Mouse (Mus musculus): ENCODE results near the gene Areg. TPM values are rescaled to one million over a fixed set of nuclear protein-coding genes. Genes with fewer than 3 reads are reported as not detected.

Gene Areg
- polyA plus RNA-seq, 1 experiment = 12.1 TPM

DNA sequence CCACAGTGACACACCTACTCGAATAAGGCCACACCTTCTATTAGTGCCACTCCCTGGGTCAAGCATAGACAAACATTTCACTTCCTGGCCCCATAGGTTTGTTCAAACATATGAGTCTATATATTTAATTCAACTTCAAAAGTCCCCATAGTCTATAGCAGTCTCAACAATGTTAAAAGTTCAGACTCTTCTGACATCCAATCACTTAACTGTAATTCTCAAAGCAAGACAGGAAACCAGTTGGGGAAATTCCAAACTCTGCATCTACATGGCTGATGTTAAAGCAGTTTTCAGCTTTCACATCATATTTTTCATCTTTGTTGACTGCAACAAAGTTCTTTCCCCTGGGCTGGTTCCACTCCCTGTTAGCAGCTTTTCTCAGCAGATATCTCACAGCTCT is 12.8 kb upstream of the Areg start:
- TF ChIP-seq CTCF (IDR thresholded peaks at IDR 0.05; ENCODE audit: extremely low read depth, insufficient read length, insufficient replicate concordance, low read depth, low read length) (no peak), POLR2A (IDR thresholded peaks at IDR 0.05; ENCODE audit: low read depth, low read length) (no peak)
- no peaks in the 10 kb centered on the region for H3K36me3 ChIP-seq (ENCODE audit: control insufficient read depth, insufficient read depth, low read length)
- H3K4me1 ChIP-seq (ENCODE audit: control insufficient read depth, insufficient read depth, insufficient read length, low read length) = peaks cover 2% of the 10 kb centered on the region; the same call in 1 of the 2 replicates
- no peak overlapping the region for H3K27ac ChIP-seq (ENCODE audit: insufficient read depth, low read depth, low read length)
- H3K4me3 ChIP-seq (ENCODE audit: low read depth, low read length) = no peak overlapping the region
- 69% methylated on average over 1 of the region's 1 CpGs for WGBS
- no peaks in the 10 kb centered on the region for H3K27me3 ChIP-seq (ENCODE audit: control insufficient read depth, insufficient read depth, low read length)

DNA sequence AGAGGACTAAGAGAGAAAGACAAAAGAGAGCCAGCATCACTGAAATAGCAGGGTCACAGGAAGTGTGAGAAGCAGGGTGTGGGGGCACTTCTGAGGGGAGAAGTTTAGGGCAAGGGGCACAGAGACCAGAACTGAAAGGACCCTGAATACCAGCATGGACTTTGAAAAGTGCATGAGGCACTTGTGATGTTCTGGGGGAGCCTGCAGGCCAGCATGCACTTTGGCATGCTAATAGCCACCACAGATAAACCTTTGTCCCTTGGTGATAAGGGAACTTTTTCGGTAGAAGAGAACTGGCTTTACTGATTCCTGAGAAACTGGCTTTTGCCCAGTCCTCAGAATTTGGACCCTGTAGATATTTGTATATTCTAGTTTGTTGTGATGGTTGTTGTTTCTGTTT is 4.4 kb upstream of the Areg start:
- no peak for TF ChIP-seq POLR2A (IDR thresholded peaks at IDR 0.05; ENCODE audit: low read depth, low read length)
- TF ChIP-seq CTCF (IDR thresholded peaks at IDR 0.05; ENCODE audit: extremely low read depth, insufficient read length, insufficient replicate concordance, low read depth, low read length) = no peak
- no peaks in the 10 kb centered on the region for H3K27me3 ChIP-seq (ENCODE audit: control insufficient read depth, insufficient read depth, low read length)
- 11% methylated on average over 1 of the region's 1 CpGs for WGBS
- H3K4me3 ChIP-seq (ENCODE audit: low read depth, low read length) = no peak overlapping the region
- no peaks in the 10 kb centered on the region for H3K36me3 ChIP-seq (ENCODE audit: control insufficient read depth, insufficient read depth, low read length)
- peaks cover 2% of the 10 kb centered on the region; the same call in 1 of the 2 replicates for H3K4me1 ChIP-seq (ENCODE audit: control insufficient read depth, insufficient read depth, insufficient read length, low read length)
- no peak overlapping the region for H3K27ac ChIP-seq (ENCODE audit: insufficient read depth, low read depth, low read length)

DNA sequence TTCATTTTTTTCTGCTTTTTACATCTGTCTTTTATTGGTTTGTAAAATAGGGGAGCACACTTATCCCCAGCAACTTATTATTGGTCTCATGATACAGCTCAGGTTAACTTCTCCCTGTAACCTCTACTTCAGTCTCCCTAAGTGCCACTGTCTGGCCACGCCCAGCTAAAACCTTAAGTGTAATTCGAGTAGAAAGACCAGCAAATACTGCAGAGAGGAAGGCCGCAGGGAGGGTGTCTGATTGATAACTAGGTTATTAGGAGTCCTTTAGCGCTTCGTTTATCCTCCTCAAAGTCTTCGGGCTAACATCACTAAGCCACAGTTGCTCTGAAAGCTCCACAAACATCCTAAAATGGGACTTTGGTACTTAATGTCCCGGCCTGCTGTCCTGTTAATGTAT is 429 bp upstream of the Areg start:
- Histone ChIP-seq H3K27me3 (ENCODE audit: control insufficient read depth, insufficient read depth, low read length) (no peaks in the 10 kb centered on the region), H3K4me1 (ENCODE audit: control insufficient read depth, insufficient read depth, insufficient read length, low read length) (peaks cover 2% of the 10 kb centered on the region; the same call in 1 of the 2 replicates), H3K4me3 (ENCODE audit: low read depth, low read length) (peak overlapping the region; percentile 73), H3K27ac (ENCODE audit: insufficient read depth, low read depth, low read length) (no peak overlapping the region), H3K36me3 (ENCODE audit: control insufficient read depth, insufficient read depth, low read length) (peaks cover 1% of the 10 kb centered on the region; the same call in 1 of the 2 replicates)
- TF ChIP-seq POLR2A (IDR thresholded peaks at IDR 0.05; ENCODE audit: low read depth, low read length) (no peak), CTCF (IDR thresholded peaks at IDR 0.05; ENCODE audit: extremely low read depth, insufficient read length, insufficient replicate concordance, low read depth, low read length) (no peak)
- WGBS = 13% methylated on average over 7 of the region's 7 CpGs

DNA sequence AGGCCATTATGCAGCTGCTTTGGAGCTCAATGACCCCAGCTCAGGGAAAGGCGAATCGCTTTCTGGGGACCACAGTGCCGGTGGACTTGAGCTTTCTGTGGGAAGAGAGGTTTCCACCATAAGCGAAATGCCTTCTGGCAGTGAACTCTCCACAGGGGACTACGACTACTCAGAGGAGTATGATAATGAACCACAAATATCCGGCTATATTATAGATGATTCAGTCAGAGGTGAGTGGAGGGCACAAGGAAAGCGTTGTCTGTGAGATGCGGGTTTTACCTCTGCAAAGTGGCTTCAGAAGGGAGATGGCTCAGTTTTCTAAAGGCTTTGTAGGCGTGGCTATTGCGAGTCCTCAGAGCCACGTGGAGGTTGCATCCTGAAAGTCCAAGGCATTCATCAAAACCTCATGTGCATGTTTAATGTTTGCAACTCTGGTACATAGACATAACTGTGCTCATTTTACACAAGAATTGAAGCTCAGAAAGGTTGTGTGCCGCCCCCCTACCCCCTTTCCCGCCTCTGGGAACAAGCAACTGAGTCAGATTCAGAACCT is 1.6 kb downstream of the Areg start:
- 84% methylated on average over 13 of the region's 13 CpGs for WGBS

DNA sequence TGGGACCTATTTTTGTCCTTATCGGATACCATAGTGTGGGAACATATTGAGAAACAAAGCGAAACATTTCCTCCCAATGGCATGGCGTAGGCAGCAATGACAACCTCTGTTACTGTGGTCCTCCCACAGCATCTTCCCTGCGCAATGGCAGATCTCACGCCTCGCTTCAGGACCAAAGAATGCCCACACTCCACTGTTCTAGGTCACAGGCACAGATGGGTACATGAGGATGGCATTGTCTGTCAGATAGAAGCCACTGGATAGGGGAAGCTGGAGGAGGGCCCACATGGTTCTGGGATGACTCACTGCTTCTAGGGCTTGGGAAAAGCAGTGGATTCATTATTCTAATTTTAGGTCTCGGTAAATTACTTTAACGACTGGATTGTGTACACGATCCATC is 5.6 kb downstream of the Areg start:
- Histone ChIP-seq H3K4me3 (ENCODE audit: low read depth, low read length) (no peak overlapping the region), H3K36me3 (ENCODE audit: control insufficient read depth, insufficient read depth, low read length) (peaks cover 10% of the 10 kb centered on the region; the same call in 1 of the 2 replicates), H3K4me1 (ENCODE audit: control insufficient read depth, insufficient read depth, insufficient read length, low read length) (no peaks in the 10 kb centered on the region; the same call in 1 of the 2 replicates), H3K27me3 (ENCODE audit: control insufficient read depth, insufficient read depth, low read length) (no peaks in the 10 kb centered on the region), H3K27ac (ENCODE audit: insufficient read depth, low read depth, low read length) (no peak overlapping the region)
- TF ChIP-seq CTCF (IDR thresholded peaks at IDR 0.05; ENCODE audit: extremely low read depth, insufficient read length, insufficient replicate concordance, low read depth, low read length) (no peak), POLR2A (IDR thresholded peaks at IDR 0.05; ENCODE audit: low read depth, low read length) (no peak)
- WGBS = 90% methylated on average over 9 of the region's 9 CpGs

More for the DNA sequence above, 1.6 kb downstream of the Areg start:
- H3K4me3 ChIP-seq (ENCODE audit: low read depth, low read length) = no peak overlapping the region
- no peak for TF ChIP-seq CTCF (IDR thresholded peaks at IDR 0.05; ENCODE audit: extremely low read depth, insufficient read length, insufficient replicate concordance, low read depth, low read length)
- TF ChIP-seq POLR2A (IDR thresholded peaks at IDR 0.05; ENCODE audit: low read depth, low read length) = no peak
- H3K36me3 ChIP-seq (ENCODE audit: control insufficient read depth, insufficient read depth, low read length) = peaks cover 5% of the 10 kb centered on the region; the same call in 1 of the 2 replicates
- peaks cover 2% of the 10 kb centered on the region; the same call in 1 of the 2 replicates for H3K4me1 ChIP-seq (ENCODE audit: control insufficient read depth, insufficient read depth, insufficient read length, low read length)
- H3K27me3 ChIP-seq (ENCODE audit: control insufficient read depth, insufficient read depth, low read length) = no peaks in the 10 kb centered on the region
- H3K27ac ChIP-seq (ENCODE audit: insufficient read depth, low read depth, low read length) = no peak overlapping the region

DNA sequence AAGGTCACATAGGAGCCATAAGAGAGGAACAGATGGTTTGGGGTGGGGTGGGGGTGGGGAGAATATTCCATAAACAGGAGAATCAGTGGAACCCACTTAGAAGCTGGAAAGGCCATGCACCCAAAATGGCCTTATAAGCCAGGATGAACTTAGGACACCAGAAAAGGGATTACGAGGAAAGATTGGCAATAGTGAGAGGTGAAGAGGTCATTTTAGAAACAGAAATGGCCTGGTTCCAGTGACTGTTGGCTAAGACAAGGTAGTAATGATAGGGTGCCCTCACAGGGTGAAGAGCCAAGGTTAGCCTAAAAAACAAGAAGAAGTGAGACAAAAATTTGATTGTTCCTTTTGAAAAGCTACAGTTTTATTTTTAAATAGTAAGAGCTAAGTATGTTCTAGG is 7.6 kb downstream of the Areg start:
- TF ChIP-seq POLR2A (IDR thresholded peaks at IDR 0.05; ENCODE audit: low read depth, low read length) (no peak), CTCF (IDR thresholded peaks at IDR 0.05; ENCODE audit: extremely low read depth, insufficient read length, insufficient replicate concordance, low read depth, low read length) (no peak)
- no peak overlapping the region for H3K27ac ChIP-seq (ENCODE audit: insufficient read depth, low read depth, low read length)
- no peak overlapping the region for H3K4me3 ChIP-seq (ENCODE audit: low read depth, low read length)
- peaks cover 10% of the 10 kb centered on the region; the same call in 1 of the 2 replicates for H3K36me3 ChIP-seq (ENCODE audit: control insufficient read depth, insufficient read depth, low read length)
- no peaks in the 10 kb centered on the region for H3K4me1 ChIP-seq (ENCODE audit: control insufficient read depth, insufficient read depth, insufficient read length, low read length)
- WGBS = 73% methylated on average over 1 of the region's 1 CpGs
- H3K27me3 ChIP-seq (ENCODE audit: control insufficient read depth, insufficient read depth, low read length) = no peaks in the 10 kb centered on the region

DNA sequence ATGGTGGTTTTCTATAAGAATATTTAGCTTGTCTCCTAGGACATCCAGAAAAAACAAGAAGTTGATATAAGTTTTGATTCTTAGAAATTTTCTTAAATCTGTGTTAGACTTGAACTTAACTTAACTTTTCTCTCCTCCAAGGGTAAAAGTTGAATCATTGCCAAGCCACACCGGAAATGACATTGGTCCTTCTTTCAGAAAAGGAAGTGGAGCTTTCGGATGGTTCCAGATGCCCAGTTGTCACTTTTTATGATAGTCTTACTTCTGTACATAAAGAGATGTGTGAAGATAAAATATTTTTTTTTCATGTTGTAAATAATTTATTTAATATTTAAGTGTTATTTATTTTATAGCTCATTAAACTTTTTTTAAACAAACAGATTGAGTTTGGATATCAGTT is 8.7 kb downstream of the Areg start:
- no peak overlapping the region for H3K4me3 ChIP-seq (ENCODE audit: low read depth, low read length)
- H3K27ac ChIP-seq (ENCODE audit: insufficient read depth, low read depth, low read length) = no peak overlapping the region
- TF ChIP-seq CTCF (IDR thresholded peaks at IDR 0.05; ENCODE audit: extremely low read depth, insufficient read length, insufficient replicate concordance, low read depth, low read length) = no peak
- TF ChIP-seq POLR2A (IDR thresholded peaks at IDR 0.05; ENCODE audit: low read depth, low read length) = no peak
- 48% methylated on average over 2 of the region's 2 CpGs for WGBS
- peaks cover 10% of the 10 kb centered on the region; the same call in 1 of the 2 replicates for H3K36me3 ChIP-seq (ENCODE audit: control insufficient read depth, insufficient read depth, low read length)
- H3K4me1 ChIP-seq (ENCODE audit: control insufficient read depth, insufficient read depth, insufficient read length, low read length) = no peaks in the 10 kb centered on the region
- no peaks in the 10 kb centered on the region for H3K27me3 ChIP-seq (ENCODE audit: control insufficient read depth, insufficient read depth, low read length)

Measured in small intestine, adult 2 months (tissue).